In the genomic region with DNA sequence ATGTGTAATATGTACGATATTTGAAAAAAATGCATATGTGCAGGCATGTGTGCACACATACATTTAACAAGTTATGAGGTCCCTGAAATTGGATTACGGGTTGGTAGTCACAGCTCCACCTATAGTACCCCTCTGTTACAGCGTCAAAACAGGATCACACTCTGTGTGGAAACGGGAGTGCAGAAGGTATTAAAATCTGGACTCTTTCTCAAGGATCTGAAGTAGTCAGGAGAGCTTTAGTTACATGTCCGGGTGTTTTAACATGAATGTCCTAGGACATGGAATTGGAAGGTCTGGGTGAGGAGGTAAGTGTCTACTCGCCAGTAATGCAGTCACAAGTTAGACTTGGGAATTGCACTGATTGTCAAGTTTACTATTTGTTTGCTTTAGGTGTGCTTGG, we compare ENCODE assay signal across 8 mouse cellular contexts. TPM values are rescaled to one million over a fixed set of nuclear protein-coding genes. Genes with fewer than 3 reads are reported as not detected.
A peak's percentile ranks its signal among the peaks of the same experiment; 100 is the strongest.
DNase-seq lines count a peak whose midpoint lies in the region; ATAC-seq and TF ChIP-seq lines count a peak whose summit lies in the region.

No protein-coding gene starts in this region.

- ATAC-seq in forebrain, postnatal 0 days: peak; percentile 25; the same call in 1 of the 2 replicates
- no peak for ATAC-seq in hindbrain, embryonic 15.5 days (ENCODE audit: low FRiP score, low read depth)
- peak; percentile 46; the same call in 1 of the 2 replicates for ATAC-seq in limb, embryonic 13.5 days (ENCODE audit: low FRiP score, low read depth)

- no peak for TF ChIP-seq POLR2A in myocyte (IDR thresholded peaks at IDR 0.05; ENCODE audit: insufficient read length, low read depth)

- H3K27ac ChIP-seq in forebrain, postnatal 0 days (ENCODE audit: low read depth, low read length): no peak overlapping the region
- 0 out of 2 replicates have a peak overlapping the region, but pooled peaks have one; percentile 46 for H3K27ac ChIP-seq in hindbrain, embryonic 15.5 days (replicated peaks)
- peak overlapping the region; percentile 56; the same call in 1 of the 2 replicates for H3K27ac ChIP-seq in limb, embryonic 13.5 days

- H3K79me2 ChIP-seq in myocyte (ENCODE audit: control insufficient read depth, insufficient read depth): peaks cover 31% of the 10 kb centered on the region

- H3K9ac ChIP-seq in forebrain, postnatal 0 days: no peak overlapping the region
- H3K9ac ChIP-seq in hindbrain, embryonic 15.5 days: peak overlapping the region; percentile 14; the same call in 1 of the 2 replicates
- 0 out of 2 replicates have a peak overlapping the region, but pooled peaks have one; percentile 96 for H3K9ac ChIP-seq in limb, embryonic 13.5 days

- peak overlapping the region; percentile 82 for H3K4me2 ChIP-seq in forebrain, postnatal 0 days (ENCODE audit: low read depth)
- H3K4me2 ChIP-seq in hindbrain, embryonic 15.5 days: peak overlapping the region; percentile 63
- peak overlapping the region; percentile 81 for H3K4me2 ChIP-seq in limb, embryonic 13.5 days (replicated peaks)
- peak overlapping the region; percentile 77 for H3K4me2 ChIP-seq in myocyte (ENCODE audit: low read depth)

- no peak overlapping the region for H3ac ChIP-seq in myocyte (ENCODE audit: control insufficient read depth, insufficient read length)

- no peaks in the 10 kb centered on the region for H3K9me3 ChIP-seq in forebrain, postnatal 0 days (ENCODE audit: low read length)
- H3K9me3 ChIP-seq in hindbrain, embryonic 15.5 days: no peaks in the 10 kb centered on the region
- H3K9me3 ChIP-seq in limb, embryonic 13.5 days: no peaks in the 10 kb centered on the region

- no peaks in the 10 kb centered on the region for H3K27me3 ChIP-seq in forebrain, postnatal 0 days (ENCODE audit: insufficient read depth, low read length)
- no peaks in the 10 kb centered on the region for H3K27me3 ChIP-seq in hindbrain, embryonic 15.5 days
- no peaks in the 10 kb centered on the region for H3K27me3 ChIP-seq in limb, embryonic 13.5 days
- H3K27me3 ChIP-seq in myocyte (ENCODE audit: control insufficient read depth, insufficient read depth, insufficient read length): no peaks in the 10 kb centered on the region

- no peaks in the 10 kb centered on the region for H3K36me3 ChIP-seq in forebrain, postnatal 0 days (ENCODE audit: insufficient read depth)
- no peaks in the 10 kb centered on the region for H3K36me3 ChIP-seq in hindbrain, embryonic 15.5 days
- no peaks in the 10 kb centered on the region for H3K36me3 ChIP-seq in limb, embryonic 13.5 days
- no peaks in the 10 kb centered on the region for H3K36me3 ChIP-seq in myocyte (ENCODE audit: control insufficient read depth, insufficient read depth)

- 0 out of 2 replicates have a peak, but pooled peaks cover 11% of the 10 kb centered on the region for H3K4me1 ChIP-seq in forebrain, postnatal 0 days (ENCODE audit: insufficient read depth)
- peaks cover 25% of the 10 kb centered on the region for H3K4me1 ChIP-seq in hindbrain, embryonic 15.5 days (replicated peaks)
- H3K4me1 ChIP-seq in limb, embryonic 13.5 days: peaks cover 19% of the 10 kb centered on the region

- peak; percentile 63 for TF ChIP-seq CTCF in forebrain, postnatal 0 days (IDR thresholded peaks at IDR 0.05; ENCODE audit: low read depth)

- H3K4me3 ChIP-seq in forebrain, postnatal 0 days (ENCODE audit: low read depth, low read length): peak overlapping the region; percentile 91
- H3K4me3 ChIP-seq in hindbrain, embryonic 15.5 days: peak overlapping the region; percentile 92
- H3K4me3 ChIP-seq in limb, embryonic 13.5 days: peak overlapping the region; percentile 92
- peak overlapping the region; percentile 61 for H3K4me3 ChIP-seq in myocyte

- WGBS in forebrain, postnatal 0 days: 6% methylated on average over 6 of the region's 6 CpGs
- WGBS in hindbrain, embryonic 15.5 days: 16% methylated on average over 6 of the region's 6 CpGs
- 8% methylated on average over 6 of the region's 6 CpGs for WGBS in limb, embryonic 13.5 days

- peak; percentile 44 for DNase-seq in right cerebral cortex, adult 18-20 months
- no peak for DNase-seq in right cerebral cortex, postnatal 4 days
- peak; percentile 48 to 55 for DNase-seq in cerebellum, adult 18-20 months
- DNase-seq in forebrain, postnatal 0 days: peak; percentile 75
- DNase-seq in urinary bladder, postnatal 4 days (ENCODE audit: low spot score in 2 of 2): no peak

TF ChIP-seq in myocyte, 11 proteins besides CTCF, POLR2A, EP300 and RAD21:
- TF ChIP-seq MAX (IDR thresholded peaks at IDR 0.05; ENCODE audit: low read depth) (peak; percentile 63), SRF (IDR thresholded peaks at IDR 0.05; ENCODE audit: control insufficient read depth, insufficient read length, low read depth) (no peak)

RNA-seq across cellular contexts. Expression of a gene that starts 34.0 kb away (rescaled TPM):
- 24.2 and 29.6 TPM in 2 replicates for total RNA-seq in forebrain, postnatal 0 days (2014; rRNA removed)
- 21.5 and 26.9 TPM in 2 replicates for polyA plus RNA-seq in forebrain, postnatal 0 days (2015; fragmentation: Nextera tagmentation; extraction: Ambion mirVana)
- polyA plus RNA-seq in hindbrain, embryonic 15.5 days (2015; fragmentation: Nextera tagmentation; extraction: Ambion mirVana): 30.4 and 36.5 TPM in 2 replicates
- polyA plus RNA-seq in limb, embryonic 13.5 days (2015; fragmentation: Nextera tagmentation; extraction: Ambion mirVana): 63.2 TPM in 2 replicates
- polyA plus RNA-seq in myocyte (2012; fragmentation: generic; extraction: Trizol): 22.6 TPM

Comparison
In these comparisons a context has a peak if more than half of its experiments do, and no peak if none do; other contexts are left out.
1. DNase-seq: peak in right cerebral cortex, adult 18-20 months (single experiment), cerebellum, adult 18-20 months (2 of 2) and forebrain, postnatal 0 days (single experiment); none in right cerebral cortex, postnatal 4 days (single experiment) and urinary bladder, postnatal 4 days (0 of 2).
2. Peak in every context shown above with its lines, with median percentiles within 50 percentile points of each other: H3K4me2 ChIP-seq and H3K4me3 ChIP-seq.